Mouse (Mus musculus) erythroblast, embryonic 14.5 days (primary cell): ENCODE data around the gene Mansc1.

Experiments used
- GATA1 ChIP-seq: IDR thresholded peaks from 2 replicates; pipeline ENCODE4 v1.6.1; 2012; ENCODE audit warnings: low read length, inconsistent platforms, mixed read lengths
- TAL1 ChIP-seq: IDR thresholded peaks from 3 replicates; pipeline ENCODE4 v1.6.1; 2012; ENCODE audit warnings: low read length, inconsistent platforms, mixed read lengths

GRCm38 (mm10) chr6:134669179-134669865 lies 37.0 kb upstream of the Mansc1 start:
- TF ChIP-seq TAL1 (no peak), GATA1 (no peak)
